Mouse (Mus musculus): Measurements from ENCODE around the gene Nostrin. TPM values are rescaled to one million over a fixed set of nuclear protein-coding genes. Genes with fewer than 3 reads are reported as not detected.

The Nostrin gene
- polyA plus RNA-seq, 1 experiment from 2014 or later: 2.0 TPM

DNA sequence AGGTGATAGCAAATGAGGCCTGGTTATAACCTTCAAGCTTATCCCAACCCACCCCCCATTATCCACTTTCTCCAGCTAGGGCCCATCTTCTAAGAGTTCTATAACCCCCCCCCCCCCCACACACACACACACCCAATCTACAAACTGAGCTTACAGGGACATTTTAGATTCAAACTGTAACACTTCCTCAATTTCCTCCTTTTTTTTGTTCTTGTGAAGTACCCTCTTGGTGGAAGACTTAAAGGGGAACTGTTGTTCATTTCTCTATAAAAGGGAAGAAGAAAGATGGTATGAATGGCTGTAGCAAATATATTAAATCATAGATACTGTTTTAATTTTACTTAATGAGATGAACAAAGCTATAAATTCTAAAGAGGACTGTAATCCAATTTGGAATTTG is 96.5 kb downstream of the Nostrin start:
- no peak overlapping the region for H3K4me2 ChIP-seq
- no peaks in the 10 kb centered on the region for H3K36me3 ChIP-seq
- no peak overlapping the region for H3K4me3 ChIP-seq (replicated peaks)
- no peaks in the 10 kb centered on the region for H3K4me1 ChIP-seq
- no peak overlapping the region for H3K27ac ChIP-seq (replicated peaks)
- H3K27me3 ChIP-seq (replicated peaks): no peaks in the 10 kb centered on the region
- H3K9ac ChIP-seq (replicated peaks): no peak overlapping the region
- no peaks in the 10 kb centered on the region for H3K9me3 ChIP-seq (replicated peaks)
- no peak for ATAC-seq (ENCODE audit: low FRiP score)

DNA sequence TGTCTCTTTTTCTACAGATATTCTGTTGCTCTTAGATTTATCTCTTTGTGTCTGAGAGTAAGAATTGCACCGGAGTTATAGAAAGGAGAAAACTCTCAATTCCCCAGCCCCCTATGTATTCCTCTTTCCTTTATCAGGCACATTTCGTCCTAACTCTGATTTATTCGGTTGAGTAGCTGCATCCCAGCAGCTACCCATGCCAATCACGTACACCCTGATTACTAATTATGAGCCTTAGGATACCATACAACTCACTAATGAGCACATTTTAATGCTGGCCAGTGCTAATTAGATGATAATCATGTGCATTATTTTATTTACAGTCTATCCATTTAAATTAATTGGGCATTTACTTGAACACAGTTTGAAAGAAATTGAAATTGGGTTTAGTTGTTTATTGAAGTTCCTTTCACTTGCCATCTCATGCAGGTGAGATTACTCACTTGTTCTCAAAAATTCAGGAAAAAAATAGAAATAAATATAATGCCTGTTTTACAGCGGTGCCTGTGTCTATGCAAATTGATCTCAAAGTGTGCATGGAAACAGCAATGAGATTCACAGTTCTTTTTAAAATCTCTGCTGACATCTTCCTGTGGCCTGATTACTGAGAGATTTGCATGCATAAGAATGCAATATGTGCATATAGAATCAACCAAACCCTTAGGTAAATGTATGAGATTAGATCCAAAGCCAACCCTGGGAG is 99.5 kb downstream of the Nostrin start:
- no peak for ATAC-seq (ENCODE audit: low FRiP score)
- Histone ChIP-seq H3K9me3 (replicated peaks) (no peaks in the 10 kb centered on the region), H3K4me2 (no peak overlapping the region), H3K27ac (replicated peaks) (no peak overlapping the region), H3K27me3 (replicated peaks) (no peaks in the 10 kb centered on the region), H3K36me3 (no peaks in the 10 kb centered on the region), H3K9ac (replicated peaks) (no peak overlapping the region), H3K4me1 (no peaks in the 10 kb centered on the region), H3K4me3 (replicated peaks) (no peak overlapping the region)
- WGBS: 32% methylated on average over 5 of the region's 5 CpGs

Other genes starting within 250 kb of the Nostrin start
- gene Spc25, start 70.4 kb downstream of the Nostrin start, polyA plus RNA-seq (2015; fragmentation: Nextera tagmentation; extraction: Ambion mirVana): 22.6 and 52.1 TPM in 2 replicates
- gene G6pc2, start 75.3 kb downstream of the Nostrin start, polyA plus RNA-seq (2015; fragmentation: Nextera tagmentation; extraction: Ambion mirVana): 0.19 and 0.31 TPM in 2 replicates
- gene Abcb11, start 206.8 kb downstream of the Nostrin start, polyA plus RNA-seq (2015; fragmentation: Nextera tagmentation; extraction: Ambion mirVana): 0.11 and 0.17 TPM in 2 replicates
- gene Dhrs9, start 244.6 kb downstream of the Nostrin start, polyA plus RNA-seq (2015; fragmentation: Nextera tagmentation; extraction: Ambion mirVana): not detected in 2 replicates

All from neural tube, embryonic 15.5 days (tissue).